Mouse (Mus musculus) adipocyte (in vitro differentiated cells): ENCODE results near the gene Gm21209.
"Not testable (repeated sequence)": the region's sequence is repeated elsewhere in the genome, so short reads cannot be mapped to it uniquely, and the experiment has no call there.

Experiments used
- DNase-seq: peaks from one replicate; pipeline ENCODE4 v3.0.0-alpha.2; 2016; ENCODE audit warnings: low spot score

Gm21209 gene

GRCm38 (mm10) chrY:49570856-49571255 lies at the start of gene Gm21209:
TSS of gene Gm21209 (plus strand) at chrY:49571156.
- not testable (repeated sequence) for DNase-seq
